7 mouse cellular contexts compared by ENCODE assay signal in genomic region chr11:61578541-61578982, GRCm38 (mm10). TPM values are rescaled to one million over a fixed set of nuclear protein-coding genes. Genes with fewer than 3 reads are reported as not detected.
A peak's percentile ranks its signal among the peaks of the same experiment; 100 is the strongest.
DNase-seq lines count a peak whose midpoint lies in the region; ATAC-seq lines count a peak whose summit lies in the region.

No protein-coding gene starts in this region.

- peak overlapping the region; percentile 89 for H3K9ac ChIP-seq in neural tube, embryonic 11.5 days (ENCODE audit: low read length)
- peak overlapping the region; percentile 91 for H3K9ac ChIP-seq in embryonic facial prominence, embryonic 11.5 days (replicated peaks; ENCODE audit: low read length)
- H3K9ac ChIP-seq in intestine, embryonic 15.5 days, result peak overlapping the region; percentile 87
- H3K9ac ChIP-seq in midbrain, embryonic 14.5 days (replicated peaks; ENCODE audit: low read length), result peak overlapping the region; percentile 90

- under 1% methylated on average over 17 of the region's 17 CpGs for WGBS in neural tube, embryonic 11.5 days
- under 1% methylated on average over 17 of the region's 17 CpGs for WGBS in embryonic facial prominence, embryonic 11.5 days
- 3% methylated on average over 17 of the region's 17 CpGs for WGBS in intestine, embryonic 15.5 days
- WGBS in midbrain, embryonic 14.5 days, result 1% methylated on average over 17 of the region's 17 CpGs

- ATAC-seq in neural tube, embryonic 11.5 days (ENCODE audit: insufficient read depth, low FRiP score, low TSS enrichment), result no peak; the same call in 1 of the 2 replicates
- no peak for ATAC-seq in embryonic facial prominence, embryonic 11.5 days (replicated peaks; ENCODE audit: insufficient number of reproducible peaks, low FRiP score, low TSS enrichment, low read depth)
- ATAC-seq in intestine, embryonic 15.5 days, result peak; percentile 16
- ATAC-seq in midbrain, embryonic 14.5 days (ENCODE audit: low FRiP score, low TSS enrichment), result no peak

- no peaks in the 10 kb centered on the region for H3K27me3 ChIP-seq in neural tube, embryonic 11.5 days (ENCODE audit: control insufficient read depth, insufficient read depth, low read length)
- no peaks in the 10 kb centered on the region for H3K27me3 ChIP-seq in embryonic facial prominence, embryonic 11.5 days (ENCODE audit: control insufficient read depth, insufficient read depth, low read length)
- no peaks in the 10 kb centered on the region for H3K27me3 ChIP-seq in intestine, embryonic 15.5 days (replicated peaks)
- no peaks in the 10 kb centered on the region for H3K27me3 ChIP-seq in midbrain, embryonic 14.5 days (ENCODE audit: control insufficient read depth, insufficient read depth, low read length)

- H3K4me2 ChIP-seq in neural tube, embryonic 11.5 days (ENCODE audit: low read depth), result peak overlapping the region; percentile 95
- peak overlapping the region; percentile 89 for H3K4me2 ChIP-seq in embryonic facial prominence, embryonic 11.5 days (ENCODE audit: low read depth, low read length)
- peak overlapping the region; percentile 84 for H3K4me2 ChIP-seq in intestine, embryonic 15.5 days (replicated peaks)
- peak overlapping the region; percentile 60 for H3K4me2 ChIP-seq in midbrain, embryonic 14.5 days (ENCODE audit: low read length)

- H3K4me1 ChIP-seq in neural tube, embryonic 11.5 days (ENCODE audit: control insufficient read depth, insufficient read depth, low read length), result peaks cover 6% of the 10 kb centered on the region; the same call in 1 of the 2 replicates
- no peaks in the 10 kb centered on the region for H3K4me1 ChIP-seq in embryonic facial prominence, embryonic 11.5 days (ENCODE audit: control insufficient read depth, insufficient read depth, low read length)
- H3K4me1 ChIP-seq in intestine, embryonic 15.5 days (replicated peaks), result peaks cover 4% of the 10 kb centered on the region
- H3K4me1 ChIP-seq in midbrain, embryonic 14.5 days (ENCODE audit: control insufficient read depth, insufficient read depth, low read length), result peaks cover 17% of the 10 kb centered on the region

- 0 out of 2 replicates have a peak, but pooled peaks cover 2% of the 10 kb centered on the region for H3K36me3 ChIP-seq in neural tube, embryonic 11.5 days (ENCODE audit: control insufficient read depth, insufficient read depth, low read length)
- no peaks in the 10 kb centered on the region for H3K36me3 ChIP-seq in embryonic facial prominence, embryonic 11.5 days (replicated peaks; ENCODE audit: control insufficient read depth, insufficient read depth, low read depth, low read length)
- H3K36me3 ChIP-seq in intestine, embryonic 15.5 days, result no peaks in the 10 kb centered on the region
- no peaks in the 10 kb centered on the region for H3K36me3 ChIP-seq in midbrain, embryonic 14.5 days (ENCODE audit: control insufficient read depth, insufficient read depth, low read length)

- H3K27ac ChIP-seq in neural tube, embryonic 11.5 days (ENCODE audit: low read depth, low read length), result peak overlapping the region; percentile 70; the same call in 1 of the 2 replicates
- peak overlapping the region; percentile 72 for H3K27ac ChIP-seq in embryonic facial prominence, embryonic 11.5 days (replicated peaks; ENCODE audit: low read depth, low read length)
- H3K27ac ChIP-seq in intestine, embryonic 15.5 days, result peak overlapping the region; percentile 88
- H3K27ac ChIP-seq in midbrain, embryonic 14.5 days (replicated peaks; ENCODE audit: low read depth, low read length), result peak overlapping the region; percentile 91

- peak overlapping the region; percentile 91 for H3K4me3 ChIP-seq in neural tube, embryonic 11.5 days (ENCODE audit: low read depth, low read length)
- H3K4me3 ChIP-seq in embryonic facial prominence, embryonic 11.5 days (ENCODE audit: low read depth, low read length), result peak overlapping the region; percentile 93
- peak overlapping the region; percentile 84 for H3K4me3 ChIP-seq in intestine, embryonic 15.5 days (replicated peaks)
- H3K4me3 ChIP-seq in midbrain, embryonic 14.5 days (replicated peaks; ENCODE audit: low read depth, low read length), result peak overlapping the region; percentile 88

- no peak for DNase-seq in neural tube, embryonic 11.5 days (ENCODE audit: low spot score)
- no peak for DNase-seq in neural tube, embryonic 10.5 days (ENCODE audit: extremely low spot score, low spot score)
- peak; percentile 36 for DNase-seq in embryonic facial prominence, embryonic 11.5 days (ENCODE audit: low spot score)
- DNase-seq in midbrain, embryonic 14.5 days, result peak; percentile 61
- no peak for DNase-seq in adrenal gland, adult 2 months
- DNase-seq in cerebellum, postnatal 4 days (ENCODE audit: low spot score in 2 of 2), result no peak

- H3K9me3 ChIP-seq in neural tube, embryonic 11.5 days (ENCODE audit: control insufficient read depth, low read length), result no peaks in the 10 kb centered on the region
- H3K9me3 ChIP-seq in embryonic facial prominence, embryonic 11.5 days (replicated peaks; ENCODE audit: control insufficient read depth, low read length), result no peaks in the 10 kb centered on the region
- no peaks in the 10 kb centered on the region for H3K9me3 ChIP-seq in intestine, embryonic 15.5 days
- H3K9me3 ChIP-seq in midbrain, embryonic 14.5 days (ENCODE audit: control insufficient read depth, low read length), result no peaks in the 10 kb centered on the region

RNA-seq across cellular contexts. Expression of gene Epn2, which starts 0.9 kb away (rescaled TPM):
- polyA plus RNA-seq in neural tube, embryonic 11.5 days (2014; fragmentation: Nextera tagmentation; extraction: Ambion mirVana), result 31.4 and 35.0 TPM in 2 replicates
- 24.2 and 28.5 TPM in 2 replicates for polyA plus RNA-seq in embryonic facial prominence, embryonic 11.5 days (2014; fragmentation: Nextera tagmentation; extraction: Ambion mirVana)
- polyA plus RNA-seq in intestine, embryonic 15.5 days (2015; fragmentation: Nextera tagmentation; extraction: Ambion mirVana), result 13.1 and 19.4 TPM in 2 replicates
- 71.7 and 80.5 TPM in 2 replicates for polyA plus RNA-seq in midbrain, embryonic 14.5 days (2014; fragmentation: Nextera tagmentation; extraction: Ambion mirVana)
- total RNA-seq in adrenal gland, adult 2 months (2021), result 10 to 100 TPM; 20.6 to 29.5 TPM
- 18.2 and 18.6 TPM in 2 replicates for polyA plus RNA-seq in adrenal gland, adult 2 months (2012; rRNA removed)

Comparison
In these comparisons a context has a peak if more than half of its experiments do, and no peak if none do; other contexts are left out.
1. DNase-seq: peak in embryonic facial prominence, embryonic 11.5 days (single experiment) and midbrain, embryonic 14.5 days (single experiment); none in neural tube, embryonic 11.5 days (single experiment), neural tube, embryonic 10.5 days (single experiment), adrenal gland, adult 2 months (single experiment) and cerebellum, postnatal 4 days (0 of 2).
2. Peak in every context shown above with its lines, with median percentiles within 50 percentile points of each other: H3K27ac ChIP-seq, H3K4me2 ChIP-seq, H3K4me3 ChIP-seq and H3K9ac ChIP-seq.